Mouse (Mus musculus) heart, embryonic 11.5 days (tissue): Measurements from ENCODE around the gene Arel1. TPM values are rescaled to one million over a fixed set of nuclear protein-coding genes. Genes with fewer than 3 reads are reported as not detected.

ENCODE experiments used
- ATAC-seq: fragments of 200-750 bp; cut with Nextera tagmentation; replicated peaks from 2 replicates; pipeline ENCODE4 v1.8.0; 2017; ENCODE audit warnings: moderate library complexity; ENCODE audit not compliant: insufficient number of reproducible peaks, low FRiP score, low TSS enrichment
- H3K27ac ChIP-seq: fragments of 300-500 bp; sonication (generic); 2 replicates; pipeline ENCODE4 v1.5.1; 2014; ENCODE audit warnings: mild to moderate bottlenecking, low read depth, low read length
- H3K27me3 ChIP-seq: fragments of 300-500 bp; sonication (generic); 2 replicates; pipeline ENCODE4 v1.6.1; 2014; ENCODE audit warnings: mild to moderate bottlenecking, low read length, mixed read lengths; ENCODE audit not compliant: control insufficient read depth, insufficient read depth
- H3K36me3 ChIP-seq: fragments of 300-500 bp; sonication (generic); 2 replicates; pipeline ENCODE4 v1.6.1; 2014; ENCODE audit warnings: mild to moderate bottlenecking, low read length, moderate library complexity, mixed read lengths; ENCODE audit not compliant: control insufficient read depth, insufficient read depth
- H3K4me1 ChIP-seq: fragments of 300-500 bp; sonication (generic); 2 replicates; pipeline ENCODE4 v1.6.1; 2014; ENCODE audit warnings: low read length; ENCODE audit not compliant: control insufficient read depth, insufficient read depth
- H3K4me2 ChIP-seq: fragments of 300-500 bp; sonication (generic); 2 replicates; pipeline ENCODE4 v1.6.1; 2014; ENCODE audit warnings: mild to moderate bottlenecking, moderate library complexity
- H3K4me3 ChIP-seq: fragments of 300-500 bp; sonication (generic); 2 replicates; pipeline ENCODE4 v1.5.1; 2014; ENCODE audit warnings: low read depth, low read length
- H3K9ac ChIP-seq: fragments of 300-500 bp; sonication (generic); 2 replicates; pipeline ENCODE4 v1.6.1; 2014; ENCODE audit warnings: mild to moderate bottlenecking, low read depth, low read length, moderate library complexity
- H3K9me3 ChIP-seq: fragments of 300-500 bp; sonication (generic); replicated peaks from 2 replicates; pipeline ENCODE4 v1.6.1; 2016; ENCODE audit warnings: low read length; ENCODE audit not compliant: control insufficient read depth
- WGBS: fragments of 180-500 bp; shearing (Covaris S2); extraction: QIAGEN DNeasy Blood & Tissue Kit; methylation state at CpG from one replicate; pipeline ENCODE4 v1.1.7; 2014; ENCODE audit not compliant: insufficient replicate concordance; 5-methylcytosine and 5-hydroxymethylcytosine counted together
- polyA plus RNA-seq: library from polyadenylated mRNA; unstranded; fragments of >200 nt; fragmentation: Nextera tagmentation; extraction: Ambion mirVana; gene quantifications from 2 replicates; pipeline ENCODE4 v1.2.1, GENCODE M21; 2014

Gene Arel1
- polyA plus RNA-seq, 1 experiment from 2014 or later, result 13.1 TPM

- peaks cover 12% of the 10 kb centered on the region; the same call in 1 of the 2 replicates for H3K4me1 ChIP-seq
- no peak overlapping the region for H3K27ac ChIP-seq
- H3K9ac ChIP-seq, result no peak overlapping the region
- H3K36me3 ChIP-seq, result peaks cover 14% of the 10 kb centered on the region
- H3K4me2 ChIP-seq, result no peak overlapping the region
- no peak for ATAC-seq
- H3K27me3 ChIP-seq, result no peaks in the 10 kb centered on the region
- H3K9me3 ChIP-seq, result no peaks in the 10 kb centered on the region
- 57% methylated on average over 4 of the region's 4 CpGs for whole genome bisulfite sequencing
- no peak overlapping the region for H3K4me3 ChIP-seq
Observed at GRCm38 (mm10) chr12:84944150-84944812, 26.4 kb downstream of the Arel1 start.

- WGBS, result 79% methylated on average over 21 of the region's 21 CpGs
- no peak overlapping the region for H3K27ac ChIP-seq
- H3K4me3 ChIP-seq, result no peak overlapping the region
- no peaks in the 10 kb centered on the region for H3K27me3 ChIP-seq
- H3K36me3 ChIP-seq, result peaks cover 16% of the 10 kb centered on the region
- peaks cover 9% of the 10 kb centered on the region; the same call in 1 of the 2 replicates for H3K4me1 ChIP-seq
- H3K9ac ChIP-seq, result no peak overlapping the region
- ATAC-seq, result no peak
- no peaks in the 10 kb centered on the region for H3K9me3 ChIP-seq
- H3K4me2 ChIP-seq, result no peak overlapping the region
Observed at GRCm38 (mm10) chr12:84943006-84943952, 27.4 kb downstream of the Arel1 start.

- H3K4me3 ChIP-seq, result no peak overlapping the region
- peaks cover 13% of the 10 kb centered on the region for H3K36me3 ChIP-seq
- 94% methylated on average over 13 of the region's 13 CpGs for WGBS
- H3K9me3 ChIP-seq, result no peaks in the 10 kb centered on the region
- H3K4me2 ChIP-seq, result no peak overlapping the region
- H3K27ac ChIP-seq, result no peak overlapping the region
- H3K4me1 ChIP-seq, result peaks cover 9% of the 10 kb centered on the region; the same call in 1 of the 2 replicates
- no peaks in the 10 kb centered on the region for H3K27me3 ChIP-seq
- H3K9ac ChIP-seq, result no peak overlapping the region
- no peak for ATAC-seq
Observed at GRCm38 (mm10) chr12:84941717-84942116, 29.0 kb downstream of the Arel1 start.

- Histone ChIP-seq H3K4me1 (peaks cover 9% of the 10 kb centered on the region; the same call in 1 of the 2 replicates), H3K27me3 (no peaks in the 10 kb centered on the region), H3K4me3 (no peak overlapping the region), H3K4me2 (no peak overlapping the region), H3K27ac (no peak overlapping the region), H3K36me3 (peaks cover 13% of the 10 kb centered on the region), H3K9ac (no peak overlapping the region), H3K9me3 (no peaks in the 10 kb centered on the region)
- WGBS, result 90% methylated on average over 7 of the region's 7 CpGs
- ATAC-seq, result no peak
Observed at GRCm38 (mm10) chr12:84940343-84940742, 30.4 kb downstream of the Arel1 start.

GRCm38 (mm10) chr12:84939117-84939516, 31.6 kb downstream of the Arel1 start:
- Histone ChIP-seq H3K4me2 (no peak overlapping the region), H3K4me3 (no peak overlapping the region), H3K9ac (no peak overlapping the region), H3K36me3 (peaks cover 13% of the 10 kb centered on the region), H3K27me3 (no peaks in the 10 kb centered on the region), H3K4me1 (peaks cover 4% of the 10 kb centered on the region; the same call in 1 of the 2 replicates), H3K9me3 (no peaks in the 10 kb centered on the region), H3K27ac (peak overlapping the region; percentile 12; the same call in 1 of the 2 replicates)
- ATAC-seq, result no peak
- WGBS, result 73% methylated on average over 7 of the region's 7 CpGs

- Histone ChIP-seq H3K27me3 (no peaks in the 10 kb centered on the region), H3K4me2 (no peak overlapping the region), H3K4me1 (no peaks in the 10 kb centered on the region), H3K36me3 (peaks cover 16% of the 10 kb centered on the region), H3K4me3 (no peak overlapping the region), H3K27ac (no peak overlapping the region), H3K9me3 (no peaks in the 10 kb centered on the region), H3K9ac (no peak overlapping the region)
- 70% methylated on average over 5 of the region's 5 CpGs for WGBS
- ATAC-seq, result no peak
Observed at GRCm38 (mm10) chr12:84935343-84935742, 35.4 kb downstream of the Arel1 start.

- 89% methylated on average over 6 of the region's 6 CpGs for WGBS
- Histone ChIP-seq H3K4me3 (no peak overlapping the region), H3K9ac (no peak overlapping the region), H3K4me1 (no peaks in the 10 kb centered on the region), H3K9me3 (no peaks in the 10 kb centered on the region), H3K36me3 (peaks cover 16% of the 10 kb centered on the region), H3K4me2 (no peak overlapping the region), H3K27me3 (no peaks in the 10 kb centered on the region), H3K27ac (no peak overlapping the region)
- ATAC-seq, result no peak
Observed at GRCm38 (mm10) chr12:84932210-84932609, 38.5 kb downstream of the Arel1 start.

GRCm38 (mm10) chr12:84926542-84926941, 44.2 kb downstream of the Arel1 start:
- no peak for ATAC-seq
- H3K4me3 ChIP-seq, result no peak overlapping the region
- no peak overlapping the region for H3K27ac ChIP-seq
- H3K9me3 ChIP-seq, result no peaks in the 10 kb centered on the region
- H3K36me3 ChIP-seq, result peaks cover 15% of the 10 kb centered on the region
- H3K27me3 ChIP-seq, result no peaks in the 10 kb centered on the region
- H3K4me2 ChIP-seq, result no peak overlapping the region
- H3K9ac ChIP-seq, result no peak overlapping the region
- WGBS, result 93% methylated on average over 6 of the region's 6 CpGs
- no peaks in the 10 kb centered on the region for H3K4me1 ChIP-seq
